Mouse (Mus musculus) olfactory bulb, adult 2 months (tissue): ENCODE measurements around the gene Arf1. TPM values are rescaled to one million over a fixed set of nuclear protein-coding genes. Genes with fewer than 3 reads are reported as not detected.

Experiments used
- H3K27ac ChIP-seq: fragments of 200-500 bp; 2 replicates; pipeline ENCODE4 v1.5.1; 2012; ENCODE audit warnings: low read depth, low read length; ENCODE audit not compliant: insufficient read depth
- H3K4me1 ChIP-seq: fragments of 200-500 bp; 2 replicates; pipeline ENCODE4 v1.6.1; 2012; ENCODE audit warnings: low read length; ENCODE audit not compliant: control insufficient read depth, insufficient read depth
- H3K4me3 ChIP-seq: fragments of 200-500 bp; 2 replicates; pipeline ENCODE4 v1.5.1; 2012; ENCODE audit warnings: mild to moderate bottlenecking, low read depth, low read length, moderate library complexity; ENCODE audit not compliant: insufficient read depth
- CTCF ChIP-seq: fragments of 200-500 bp; IDR thresholded peaks from 2 replicates; pipeline ENCODE4 v1.5.1; 2012; ENCODE audit warnings: low read depth, mild to moderate bottlenecking, low read length, moderate library complexity; ENCODE audit not compliant: insufficient read depth
- POLR2A ChIP-seq: fragments of 200-500 bp; IDR thresholded peaks from 2 replicates; pipeline ENCODE4 v1.6.1; 2012; ENCODE audit warnings: mild to moderate bottlenecking, low read depth, low read length, moderate library complexity; ENCODE audit not compliant: insufficient read depth
- WGBS: fragments of 180-500 bp; shearing (Covaris S2); methylation state at CpG from one replicate; pipeline ENCODE4 v1.1.7; 2018; 5-methylcytosine and 5-hydroxymethylcytosine counted together
- polyA plus RNA-seq: library from polyadenylated mRNA; stranded (reverse); fragments of >200 nt; gene quantifications from 2 replicates; pipeline ENCODE4 v1.2.4, GENCODE M21; 2012; ENCODE audit warnings: low replicate concordance; ENCODE audit not compliant: missing spikeins, insufficient read depth, insufficient read length

Arf1 gene
- polyA plus RNA-seq: 324 and 570 TPM in 2 replicates

DNA sequence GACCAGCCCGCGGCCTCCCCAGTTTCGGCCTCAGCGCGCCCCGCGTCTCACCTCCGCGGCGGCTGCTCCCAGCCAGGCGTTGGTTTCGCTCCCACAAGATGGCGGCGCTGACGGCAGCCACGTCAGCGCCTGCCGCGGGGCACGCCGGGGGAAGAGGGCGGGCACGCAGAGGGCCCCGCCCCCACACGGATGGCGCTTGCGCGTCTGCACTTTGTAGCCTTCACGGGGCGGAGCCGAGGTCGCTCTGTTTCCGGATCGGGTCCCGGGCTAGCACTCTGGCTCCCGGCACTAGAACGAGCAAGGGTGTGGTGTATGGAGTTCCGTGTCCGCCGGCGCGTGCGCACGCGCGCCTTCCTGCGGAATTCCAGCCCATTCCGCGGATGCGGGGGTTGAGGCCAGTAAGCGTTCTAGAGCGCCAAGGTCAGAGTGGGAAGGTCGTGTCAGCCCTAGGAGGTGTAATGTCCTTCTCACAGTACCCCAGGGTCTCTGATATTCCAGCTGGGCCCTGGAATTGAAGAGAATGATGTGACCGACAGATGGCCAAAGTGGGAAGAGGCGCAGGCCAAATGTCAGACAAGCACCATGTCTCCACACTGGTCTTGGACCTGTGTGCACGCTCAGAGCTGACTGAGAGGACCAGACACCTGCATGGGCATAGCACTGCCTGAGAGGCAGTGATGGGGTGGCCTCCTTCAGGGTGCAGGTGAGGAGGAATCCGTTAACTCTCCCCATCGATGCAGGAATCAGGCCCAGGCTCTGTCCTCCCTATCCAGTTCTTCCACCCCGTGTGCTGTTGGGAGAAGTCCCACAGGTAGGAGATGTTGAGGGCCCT lies at the start of gene Arf1:
Gene Arf1, minus strand, starts transcription at position 149 of the 832 bp plus-strand sequence.
- peaks cover 12% of the 10 kb centered on the region for H3K4me1 ChIP-seq
- peak; percentile 97 for TF ChIP-seq POLR2A
- no peak for TF ChIP-seq CTCF
- WGBS: 5% methylated on average over 59 of the region's 59 CpGs
- peak within 1 kb of the TSS; percentile 88 for H3K4me3 ChIP-seq
- H3K27ac ChIP-seq: peak within 1 kb of the TSS; percentile 88

DNA sequence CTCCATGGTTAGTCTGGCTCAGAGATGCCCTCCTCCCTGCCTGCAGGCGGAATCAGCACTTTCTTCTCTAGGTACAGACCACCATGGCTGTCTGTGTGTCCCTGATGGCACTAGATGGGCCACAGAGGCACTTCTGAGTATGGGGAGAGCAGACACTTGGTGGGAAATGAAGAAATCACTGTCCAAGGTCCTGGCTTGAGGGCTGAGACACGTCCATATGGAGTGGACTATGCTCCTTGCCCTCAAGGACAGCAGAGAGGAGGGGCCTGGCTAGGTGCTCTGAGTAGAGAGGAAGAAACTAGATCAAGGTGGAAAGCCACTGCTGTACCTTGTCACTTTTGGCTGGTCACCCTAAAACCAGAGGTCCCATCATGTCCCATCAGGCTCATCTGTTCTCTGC lies 48.8 kb upstream of the Arf1 start:
- 69% methylated on average over 2 of the region's 2 CpGs for WGBS
- TF ChIP-seq CTCF (no peak), POLR2A (no peak)
- Histone ChIP-seq H3K4me3 (no peak overlapping the region), H3K27ac (no peak overlapping the region), H3K4me1 (0 out of 2 replicates have a peak, but pooled peaks cover 5% of the 10 kb centered on the region)

DNA sequence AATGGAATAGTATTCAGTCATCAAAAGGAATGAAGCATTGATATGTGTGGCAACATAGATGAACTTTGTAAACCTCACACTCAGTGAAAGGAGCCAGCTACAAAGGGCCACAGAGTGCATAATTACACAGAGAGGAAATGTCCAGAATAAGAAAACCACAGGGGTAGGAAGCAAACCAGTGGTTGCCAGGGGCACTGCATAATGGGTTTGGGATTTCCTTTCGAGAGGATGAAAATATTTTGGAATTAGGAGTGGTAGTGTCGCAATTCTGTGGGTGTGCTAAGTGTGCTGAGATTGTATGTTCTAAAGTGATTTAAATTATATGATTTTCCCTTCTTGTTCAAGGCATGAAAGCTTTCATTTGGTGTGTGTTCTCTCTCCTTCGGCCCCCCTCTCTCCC lies 46.1 kb upstream of the Arf1 start:
- WGBS: 30% methylated on average over 3 of the region's 3 CpGs
- no peak overlapping the region for H3K27ac ChIP-seq
- no peak for TF ChIP-seq POLR2A
- TF ChIP-seq CTCF: no peak
- H3K4me3 ChIP-seq: no peak overlapping the region
- H3K4me1 ChIP-seq: 0 out of 2 replicates have a peak, but pooled peaks cover 5% of the 10 kb centered on the region

DNA sequence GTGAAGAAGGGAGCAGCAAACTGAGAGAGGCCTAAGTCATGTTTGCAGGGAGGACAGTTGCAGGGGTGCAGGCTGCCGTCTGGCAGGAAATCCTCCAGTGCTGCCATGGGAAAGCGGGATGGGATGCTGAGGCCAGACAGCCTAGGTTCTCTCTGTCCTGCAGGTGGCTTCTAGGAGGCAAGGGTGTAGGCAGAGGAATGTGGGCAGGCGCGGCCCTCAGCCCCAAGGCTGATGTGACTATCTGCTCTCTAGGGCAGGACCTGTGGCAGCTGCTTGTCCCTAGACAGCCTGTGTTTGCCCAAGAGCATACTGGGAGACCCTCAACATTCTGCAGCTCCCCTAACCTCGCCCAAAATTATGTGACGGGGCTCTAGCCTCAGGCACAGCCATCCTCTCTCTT lies 38.7 kb upstream of the Arf1 start:
- no peak overlapping the region for H3K27ac ChIP-seq
- peaks cover 11% of the 10 kb centered on the region for H3K4me1 ChIP-seq
- TF ChIP-seq CTCF (no peak), POLR2A (no peak)
- WGBS: 56% methylated on average over 6 of the region's 6 CpGs
- H3K4me3 ChIP-seq: no peak overlapping the region

DNA sequence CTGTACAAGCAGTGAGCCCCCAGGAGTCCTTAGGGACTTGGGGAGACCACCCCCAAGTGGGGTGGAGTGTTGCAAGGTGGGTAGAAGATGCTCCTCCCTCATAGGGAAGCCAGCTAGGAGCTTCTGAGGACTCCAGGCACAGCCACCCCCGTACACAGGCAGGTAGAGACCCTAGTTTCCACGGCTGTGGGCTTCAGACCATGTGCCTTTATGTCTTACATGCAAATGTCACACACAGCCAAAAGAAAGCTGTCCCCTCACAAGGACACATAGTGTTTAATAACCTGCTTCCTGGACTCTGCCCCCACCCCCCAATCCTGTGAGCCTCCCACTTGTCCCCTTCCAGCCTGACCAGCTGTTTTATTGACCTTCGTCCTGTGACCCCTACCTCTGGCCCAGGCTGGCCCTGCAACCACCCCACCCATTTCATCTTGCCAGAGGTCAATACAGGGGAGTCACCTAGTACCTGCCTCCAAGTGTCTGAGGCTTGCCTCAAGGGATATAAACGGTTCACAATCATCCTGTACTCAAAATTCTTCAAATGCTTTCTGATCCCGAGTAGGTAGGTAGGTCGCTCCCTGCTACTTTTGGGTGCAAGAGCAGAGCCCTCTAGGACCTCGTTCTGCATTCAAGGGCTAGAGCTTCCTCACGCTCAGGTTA lies 37.2 kb upstream of the Arf1 start:
- Histone ChIP-seq H3K4me3 (no peak overlapping the region), H3K27ac (no peak overlapping the region), H3K4me1 (peaks cover 11% of the 10 kb centered on the region)
- TF ChIP-seq POLR2A (no peak), CTCF (no peak)
- 82% methylated on average over 8 of the region's 8 CpGs for WGBS

DNA sequence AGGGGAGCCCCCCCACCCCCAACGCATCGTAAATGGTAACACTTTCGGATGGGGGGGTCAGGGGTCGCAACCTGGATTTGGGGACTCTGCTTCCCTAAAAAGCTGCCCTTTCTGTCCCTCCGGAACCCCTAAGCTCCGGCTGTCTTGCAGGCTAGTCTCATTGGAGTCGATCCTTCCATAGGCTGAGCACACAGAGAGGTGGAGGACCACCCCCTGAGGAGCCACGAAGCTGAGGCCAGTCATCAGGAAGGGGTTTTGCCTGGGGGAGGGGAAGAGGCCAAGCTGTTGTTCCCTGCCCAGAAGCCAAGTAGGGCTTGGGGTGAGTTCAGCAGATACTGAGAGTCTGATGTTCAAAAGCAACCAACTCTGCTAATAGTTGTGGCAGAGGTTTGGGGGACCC lies 36.5 kb upstream of the Arf1 start:
- no peak overlapping the region for H3K27ac ChIP-seq
- 17% methylated on average over 8 of the region's 8 CpGs for WGBS
- peaks cover 11% of the 10 kb centered on the region for H3K4me1 ChIP-seq
- TF ChIP-seq CTCF: no peak
- no peak for TF ChIP-seq POLR2A
- peak overlapping the region; percentile 48 for H3K4me3 ChIP-seq

DNA sequence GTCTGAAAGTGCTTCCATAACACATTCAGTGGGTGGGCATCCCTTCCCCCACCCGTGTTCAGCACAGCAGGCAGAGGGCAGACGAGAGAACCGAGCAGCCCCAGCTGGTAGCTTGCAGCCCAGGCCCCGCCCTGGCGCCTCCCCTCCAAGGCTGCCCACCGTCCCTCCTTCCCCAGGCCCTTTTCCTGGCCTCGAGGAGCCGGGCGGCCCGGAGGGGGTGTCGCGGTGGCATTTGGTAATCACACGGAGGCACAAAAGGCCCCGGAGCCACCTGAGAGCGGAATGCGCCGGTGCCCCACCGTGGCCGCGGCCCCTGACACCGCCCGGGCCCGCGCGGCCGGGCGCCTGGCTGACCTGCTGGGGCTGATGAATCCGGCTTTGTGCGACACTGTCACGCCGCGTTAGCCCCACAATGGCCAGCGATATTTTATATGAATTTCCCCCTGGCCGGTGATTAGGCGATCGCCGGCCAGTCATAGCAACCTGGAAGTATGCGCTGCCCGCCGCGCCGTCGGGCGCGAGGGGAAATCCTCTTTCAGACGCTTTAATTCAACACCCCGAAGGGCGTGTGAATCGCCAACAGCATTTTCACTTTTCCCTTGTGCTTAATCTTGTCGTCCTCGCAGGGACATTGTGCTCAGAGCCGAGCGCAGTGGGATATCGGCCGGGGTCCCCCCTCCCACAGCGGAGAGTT lies 35.9 kb upstream of the Arf1 start:
- H3K27ac ChIP-seq: no peak overlapping the region
- peaks cover 11% of the 10 kb centered on the region for H3K4me1 ChIP-seq
- WGBS: 1% methylated on average over 56 of the region's 56 CpGs

DNA sequence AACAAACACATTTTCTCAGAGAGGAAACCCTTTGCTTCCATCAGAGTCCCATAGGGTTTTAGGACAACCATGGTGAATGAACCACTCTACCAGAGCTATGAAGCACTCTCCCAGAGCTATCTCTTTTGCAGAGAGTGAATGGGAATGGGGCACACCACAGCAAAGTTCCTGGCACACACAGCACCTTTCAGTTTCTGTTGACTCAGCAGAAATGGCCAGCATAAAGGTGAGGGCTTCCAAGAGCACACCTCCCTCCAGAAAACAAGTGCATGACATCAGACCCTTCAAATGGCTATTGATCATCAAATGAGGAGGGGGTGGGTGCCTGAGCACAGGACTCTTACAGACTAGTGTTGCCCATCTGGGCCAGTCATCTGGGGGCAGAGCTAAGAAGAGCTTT lies 34.2 kb upstream of the Arf1 start:
- Histone ChIP-seq H3K27ac (no peak overlapping the region), H3K4me3 (no peak overlapping the region), H3K4me1 (peaks cover 11% of the 10 kb centered on the region)
- no peak for TF ChIP-seq POLR2A
- TF ChIP-seq CTCF: no peak

More for the DNA sequence above, 35.9 kb upstream of the Arf1 start:
- peak overlapping the region; percentile 48 for H3K4me3 ChIP-seq
- no peak for TF ChIP-seq POLR2A
- no peak for TF ChIP-seq CTCF
